15 mouse cellular contexts compared by ENCODE assay signal in genomic region chr2:35831904-35832581, GRCm38 (mm10).
DNase-seq lines count a peak whose midpoint lies in the region; ATAC-seq and TF ChIP-seq lines count a peak whose summit lies in the region.
"Had no signal": no experiment of that assay in that cellular context is flagged by ENCODE, and none has a peak within 500 bp of the region (broad histone marks: within the 10 kb centered on the region; RNA-seq: fewer than 3 reads in every experiment).

No protein-coding gene starts in this region.

- peaks cover 34% of the 10 kb centered on the region for H3K4me1 ChIP-seq in heart, embryonic 10.5 days
- H3K4me1 ChIP-seq in heart, adult 2 months (ENCODE audit: control insufficient read depth, insufficient read depth, low read length) = peaks cover 9% of the 10 kb centered on the region
- H3K4me1 ChIP-seq in kidney, embryonic 15.5 days = peaks cover 16% of the 10 kb centered on the region
- H3K4me1 ChIP-seq in liver, embryonic 15.5 days (replicated peaks) = peaks cover 39% of the 10 kb centered on the region
- no peaks in the 10 kb centered on the region for H3K4me1 ChIP-seq in lung, postnatal 0 days (ENCODE audit: insufficient read depth, low read depth, low read length)

- DNase-seq in heart, embryonic 10.5 days (ENCODE audit: low spot score) = no peak
- no peak for DNase-seq in heart, adult 2 months
- DNase-seq in kidney, adult 9 months = no peak
- no peak for DNase-seq in lung, postnatal 4 days
- no peak for DNase-seq in lung, postnatal 0 days (ENCODE audit: low spot score)
- DNase-seq: cerebellum, adult 11-12 months; cerebellum, postnatal 36 days; gastrocnemius, postnatal 25 days had no signal

- H3K9ac ChIP-seq in heart, adult 2 months (ENCODE audit: low read depth, low read length) = no peak overlapping the region
- no peak overlapping the region for H3K9ac ChIP-seq in kidney, embryonic 15.5 days
- H3K9ac ChIP-seq in liver, embryonic 15.5 days = no peak overlapping the region
- H3K9ac ChIP-seq in lung, postnatal 0 days (replicated peaks; ENCODE audit: low read depth) = no peak overlapping the region
- H3K9ac ChIP-seq: embryonic facial prominence, embryonic 12.5 days; hindbrain, embryonic 14.5 days had no signal

- peaks cover 5% of the 10 kb centered on the region; the same call in 1 of the 2 replicates for H3K27me3 ChIP-seq in heart, embryonic 10.5 days (ENCODE audit: insufficient read depth, poor library complexity, severe bottlenecking)
- H3K27me3 ChIP-seq in heart, adult 2 months (ENCODE audit: control insufficient read depth, insufficient read depth, low read length) = no peaks in the 10 kb centered on the region
- H3K27me3 ChIP-seq in kidney, embryonic 15.5 days = no peaks in the 10 kb centered on the region
- no peaks in the 10 kb centered on the region for H3K27me3 ChIP-seq in liver, embryonic 15.5 days
- no peaks in the 10 kb centered on the region for H3K27me3 ChIP-seq in lung, postnatal 0 days (replicated peaks; ENCODE audit: insufficient read depth, low read length)
- H3K27me3 ChIP-seq: CH12.LX; embryonic facial prominence, embryonic 12.5 days had no signal

- intact Hi-C loops in heart, adult 2 months (cut with DNase I) = no loop called here

- TF ChIP-seq EP300 in heart, adult 2 months (IDR thresholded peaks at IDR 0.05; ENCODE audit: insufficient read depth, low read depth, low read length) = no peak
- no peak for TF ChIP-seq EP300 in lung, postnatal 0 days (IDR thresholded peaks at IDR 0.05)

- peaks cover 7% of the 10 kb centered on the region; the same call in 1 of the 2 replicates for H3K9me3 ChIP-seq in heart, embryonic 10.5 days
- peaks cover 8% of the 10 kb centered on the region; the same call in 1 of the 2 replicates for H3K9me3 ChIP-seq in kidney, embryonic 15.5 days (replicated peaks)
- H3K9me3 ChIP-seq in liver, embryonic 15.5 days (replicated peaks) = 0 out of 2 replicates have a peak, but pooled peaks cover 6% of the 10 kb centered on the region
- no peaks in the 10 kb centered on the region for H3K9me3 ChIP-seq in lung, postnatal 0 days (ENCODE audit: low read length)
- H3K9me3 ChIP-seq: embryonic facial prominence, embryonic 12.5 days had no signal

- no peaks in the 10 kb centered on the region for H3K79me2 ChIP-seq in heart, adult 2 months (replicated peaks; ENCODE audit: control insufficient read depth, insufficient read depth, low read length)

- H3K27ac ChIP-seq in heart, embryonic 10.5 days = peak overlapping the region; percentile 80
- no peak overlapping the region for H3K27ac ChIP-seq in heart, adult 2 months
- peak overlapping the region; percentile 52; the same call in 1 of the 2 replicates for H3K27ac ChIP-seq in kidney, embryonic 15.5 days
- peak overlapping the region; percentile 49 for H3K27ac ChIP-seq in liver, embryonic 15.5 days (replicated peaks)
- no peak overlapping the region for H3K27ac ChIP-seq in lung, postnatal 0 days (ENCODE audit: low read length)
- H3K27ac ChIP-seq: embryonic facial prominence, embryonic 12.5 days; hindbrain, embryonic 14.5 days had no signal

- H3K4me2 ChIP-seq in kidney, embryonic 15.5 days = no peak overlapping the region
- no peak overlapping the region for H3K4me2 ChIP-seq in liver, embryonic 15.5 days
- H3K4me2 ChIP-seq in lung, postnatal 0 days (replicated peaks; ENCODE audit: low read depth, low read length) = no peak overlapping the region
- H3K4me2 ChIP-seq: embryonic facial prominence, embryonic 12.5 days; hindbrain, embryonic 14.5 days had no signal

- ATAC-seq in kidney, embryonic 15.5 days (replicated peaks; ENCODE audit: low FRiP score) = no peak
- peak; percentile 23 for ATAC-seq in common myeloid progenitor, adult 5-6 weeks (replicated peaks; ENCODE audit: low read depth, poor library complexity, severe bottlenecking)
- ATAC-seq in liver, embryonic 15.5 days (ENCODE audit: insufficient read depth) = no peak
- no peak for ATAC-seq in lung, postnatal 0 days
- ATAC-seq: midbrain, embryonic 16.5 days had no signal

- no peak for TF ChIP-seq POLR2A in heart, adult 2 months (IDR thresholded peaks at IDR 0.05; ENCODE audit: insufficient read depth, low read depth, low read length)

- no peak overlapping the region for H3K4me3 ChIP-seq in heart, embryonic 10.5 days
- H3K4me3 ChIP-seq in heart, adult 2 months = no peak overlapping the region
- no peak overlapping the region for H3K4me3 ChIP-seq in kidney, embryonic 15.5 days (replicated peaks)
- H3K4me3 ChIP-seq in liver, embryonic 15.5 days (replicated peaks) = no peak overlapping the region
- no peak overlapping the region for H3K4me3 ChIP-seq in lung, postnatal 0 days (ENCODE audit: low read depth, low read length)
- H3K4me3 ChIP-seq: embryonic facial prominence, embryonic 12.5 days had no signal

- H3K36me3 ChIP-seq in heart, embryonic 10.5 days = no peaks in the 10 kb centered on the region
- no peaks in the 10 kb centered on the region for H3K36me3 ChIP-seq in heart, adult 2 months (ENCODE audit: control insufficient read depth, insufficient read depth, low read length)
- no peaks in the 10 kb centered on the region for H3K36me3 ChIP-seq in kidney, embryonic 15.5 days
- H3K36me3 ChIP-seq in liver, embryonic 15.5 days (replicated peaks) = no peaks in the 10 kb centered on the region
- no peaks in the 10 kb centered on the region for H3K36me3 ChIP-seq in lung, postnatal 0 days (ENCODE audit: insufficient read depth, low read length)
- H3K36me3 ChIP-seq: embryonic facial prominence, embryonic 12.5 days had no signal

- 77% methylated on average over 10 of the region's 10 CpGs for WGBS in heart, embryonic 10.5 days
- 85% methylated on average over 10 of the region's 10 CpGs for WGBS in heart, adult 2 months
- WGBS in kidney, embryonic 15.5 days = 80% methylated on average over 10 of the region's 10 CpGs
- WGBS in liver, embryonic 15.5 days (ENCODE audit: insufficient replicate concordance) = 26% methylated on average over 10 of the region's 10 CpGs
- WGBS in lung, postnatal 0 days = 67% methylated on average over 10 of the region's 10 CpGs

- TF ChIP-seq CTCF in heart, adult 2 months (IDR thresholded peaks at IDR 0.05) = no peak
- no peak for TF ChIP-seq CTCF in lung, postnatal 0 days (IDR thresholded peaks at IDR 0.05)

Comparison
In these comparisons a context has a peak if more than half of its experiments do, and no peak if none do; other contexts are left out.
1. H3K27ac ChIP-seq: peak in heart, embryonic 10.5 days (single experiment), kidney, embryonic 15.5 days (single experiment) and liver, embryonic 15.5 days (single experiment); none in heart, adult 2 months (single experiment) and lung, postnatal 0 days (single experiment).